Mouse (Mus musculus) lung, postnatal 0 days (tissue): ENCODE data around the gene Ccdc184. TPM values are rescaled to one million over a fixed set of nuclear protein-coding genes. Genes with fewer than 3 reads are reported as not detected.

Experiments
- ATAC-seq: fragments of 200-750 bp; cut with Nextera tagmentation; 2 replicates; pipeline ENCODE4 v1.8.0; 2017; ENCODE audit warnings: moderate library complexity
- DNase-seq: peaks from one replicate; pipeline ENCODE4 v3.0.0-alpha.2; 2016; ENCODE audit warnings: low spot score
- H3K27ac ChIP-seq: fragments of 300-500 bp; sonication (generic); 2 replicates; pipeline ENCODE4 v1.5.1; 2014; ENCODE audit warnings: antibody characterized with exemption, mild to moderate bottlenecking, low read length, mixed read lengths
- H3K27me3 ChIP-seq: fragments of 300-500 bp; sonication (generic); replicated peaks from 2 replicates; pipeline ENCODE4 v1.6.1; 2014; ENCODE audit warnings: low read length, mixed read lengths; ENCODE audit not compliant: insufficient read depth
- H3K36me3 ChIP-seq: fragments of 300-500 bp; sonication (generic); 2 replicates; pipeline ENCODE4 v1.6.1; 2014; ENCODE audit warnings: low read length, mixed read lengths; ENCODE audit not compliant: insufficient read depth
- H3K4me1 ChIP-seq: fragments of 300-500 bp; sonication (generic); 2 replicates; pipeline ENCODE4 v1.6.1; 2014; ENCODE audit warnings: antibody characterized with exemption, low read depth, low read length, mixed read lengths; ENCODE audit not compliant: insufficient read depth
- H3K4me2 ChIP-seq: fragments of 300-500 bp; sonication (generic); replicated peaks from 2 replicates; pipeline ENCODE4 v1.6.1; 2014; ENCODE audit warnings: low read depth, mild to moderate bottlenecking, low read length, moderate library complexity, mixed read lengths
- H3K4me3 ChIP-seq: fragments of 300-500 bp; sonication (generic); 2 replicates; pipeline ENCODE4 v1.5.1; 2014; ENCODE audit warnings: low read depth, low read length
- H3K9ac ChIP-seq: fragments of 300-500 bp; sonication (generic); replicated peaks from 2 replicates; pipeline ENCODE4 v1.6.1; 2014; ENCODE audit warnings: low read depth, mild to moderate bottlenecking
- H3K9me3 ChIP-seq: fragments of 300-500 bp; sonication (generic); 2 replicates; pipeline ENCODE4 v1.6.1; 2016; ENCODE audit warnings: low read length, mixed read lengths
- CTCF ChIP-seq: IDR thresholded peaks from 2 replicates; pipeline ENCODE4 v1.5.1; 2016; ENCODE audit warnings: antibody characterized with exemption, mild to moderate bottlenecking
- EP300 ChIP-seq: IDR thresholded peaks from 2 replicates; pipeline ENCODE4 v1.6.1; 2016; ENCODE audit warnings: antibody characterized with exemption, mild to moderate bottlenecking, control low read depth
- WGBS: fragments of 180-500 bp; shearing (Covaris S2); extraction: QIAGEN DNeasy Blood & Tissue Kit; methylation state at CpG from one replicate; pipeline ENCODE4 v1.1.7; 2014; 5-methylcytosine and 5-hydroxymethylcytosine counted together
- polyA plus RNA-seq: library from polyadenylated mRNA; unstranded; fragments of >200 nt; fragmentation: Nextera tagmentation; extraction: Ambion mirVana; gene quantifications from 2 replicates; pipeline ENCODE4 v1.2.1, GENCODE M21; 2015

The Ccdc184 gene
- 0.04 and 0.07 TPM in 2 replicates for polyA plus RNA-seq

GRCm38 (mm10) chr15:98166963-98167644 is at the start of gene Ccdc184:
Ccdc184 (plus strand) TSS chr15:98167158.
- WGBS, result 7% methylated on average over 15 of the region's 18 CpGs
- Histone ChIP-seq H3K4me2 (peak within 1 kb of the TSS; percentile 29; the same call in 1 of the 2 replicates), H3K36me3 (no peaks in the 10 kb centered on the region), H3K4me3 (peak within 1 kb of the TSS; percentile 20; the same call in 1 of the 2 replicates), H3K27ac (no peak within 1 kb of the TSS), H3K27me3 (peaks cover 39% of the 10 kb centered on the region), H3K9ac (no peak within 1 kb of the TSS), H3K9me3 (no peaks in the 10 kb centered on the region), H3K4me1 (no peaks in the 10 kb centered on the region)
- TF ChIP-seq EP300, result no peak
- TF ChIP-seq CTCF, result no peak
- ATAC-seq (0 out of 2 replicates have a peak, but pooled peaks have one; percentile 1), DNase-seq (no peak)

GRCm38 (mm10) chr15:98119363-98119762 is 47.6 kb upstream of the Ccdc184 start:
- 87% methylated on average over 12 of the region's 12 CpGs for WGBS
- peaks cover 24% of the 10 kb centered on the region for H3K36me3 ChIP-seq
- TF ChIP-seq EP300 (no peak), CTCF (no peak)

GRCm38 (mm10) chr15:98120831-98121230 is 46.1 kb upstream of the Ccdc184 start:
- no peak overlapping the region for H3K9ac ChIP-seq
- WGBS, result 90% methylated on average over 20 of the region's 20 CpGs

More at GRCm38 (mm10) chr15:98119363-98119762, 47.6 kb upstream of the Ccdc184 start:
- DNase-seq (no peak), ATAC-seq (no peak)
- no peaks in the 10 kb centered on the region for H3K27me3 ChIP-seq
- H3K27ac ChIP-seq, result no peak overlapping the region
- no peaks in the 10 kb centered on the region for H3K4me1 ChIP-seq
- no peak overlapping the region for H3K9ac ChIP-seq
- no peak overlapping the region for H3K4me3 ChIP-seq
- H3K9me3 ChIP-seq, result no peaks in the 10 kb centered on the region
- no peak overlapping the region for H3K4me2 ChIP-seq

GRCm38 (mm10) chr15:98131001-98131400 is 36.0 kb upstream of the Ccdc184 start:
- H3K36me3 ChIP-seq, result peaks cover 11% of the 10 kb centered on the region; the same call in 1 of the 2 replicates

More at GRCm38 (mm10) chr15:98120831-98121230, 46.1 kb upstream of the Ccdc184 start:
- Histone ChIP-seq H3K4me1 (no peaks in the 10 kb centered on the region), H3K27me3 (no peaks in the 10 kb centered on the region), H3K4me3 (no peak overlapping the region), H3K9me3 (no peaks in the 10 kb centered on the region), H3K36me3 (peaks cover 24% of the 10 kb centered on the region), H3K4me2 (no peak overlapping the region), H3K27ac (no peak overlapping the region)
- ATAC-seq (no peak), DNase-seq (no peak)
- no peak for TF ChIP-seq EP300
- no peak for TF ChIP-seq CTCF

GRCm38 (mm10) chr15:98131451-98131850 is 35.5 kb upstream of the Ccdc184 start:
- H3K36me3 ChIP-seq, result peaks cover 11% of the 10 kb centered on the region; the same call in 1 of the 2 replicates
- H3K27me3 ChIP-seq, result no peaks in the 10 kb centered on the region
- H3K9ac ChIP-seq, result no peak overlapping the region
- 0 out of 2 replicates have a peak overlapping the region, but pooled peaks have one; percentile 1 for H3K27ac ChIP-seq
- ATAC-seq (peak; percentile 36; the same call in 1 of the 2 replicates), DNase-seq (peak; percentile 10)
- H3K4me2 ChIP-seq, result no peak overlapping the region
- H3K4me3 ChIP-seq, result no peak overlapping the region
- no peaks in the 10 kb centered on the region for H3K4me1 ChIP-seq
- no peak for TF ChIP-seq EP300
- no peak for TF ChIP-seq CTCF
- 88% methylated on average over 7 of the region's 7 CpGs for WGBS
- no peaks in the 10 kb centered on the region for H3K9me3 ChIP-seq

More at GRCm38 (mm10) chr15:98131001-98131400, 36.0 kb upstream of the Ccdc184 start:
- H3K27ac ChIP-seq, result no peak overlapping the region
- 90% methylated on average over 4 of the region's 4 CpGs for WGBS
- H3K4me2 ChIP-seq, result no peak overlapping the region
- H3K9me3 ChIP-seq, result no peaks in the 10 kb centered on the region
- no peak overlapping the region for H3K4me3 ChIP-seq
- H3K9ac ChIP-seq, result no peak overlapping the region
- TF ChIP-seq CTCF, result no peak
- TF ChIP-seq EP300, result no peak
- DNase-seq, result no peak
- no peak for ATAC-seq
- H3K27me3 ChIP-seq, result no peaks in the 10 kb centered on the region
- no peaks in the 10 kb centered on the region for H3K4me1 ChIP-seq

GRCm38 (mm10) chr15:98131942-98132655 is 34.9 kb upstream of the Ccdc184 start:
- TF ChIP-seq EP300 (no peak), CTCF (no peak)
- Histone ChIP-seq H3K36me3 (peaks cover 15% of the 10 kb centered on the region; the same call in 1 of the 2 replicates), H3K4me3 (no peak overlapping the region), H3K27me3 (no peaks in the 10 kb centered on the region), H3K9me3 (no peaks in the 10 kb centered on the region), H3K4me1 (no peaks in the 10 kb centered on the region), H3K27ac (0 out of 2 replicates have a peak overlapping the region, but pooled peaks have one; percentile 1), H3K4me2 (no peak overlapping the region), H3K9ac (no peak overlapping the region)
- 65% methylated on average over 15 of the region's 15 CpGs for WGBS
- DNase-seq (peak; percentile 42), ATAC-seq (peak; percentile 81)
